8 mouse cellular contexts compared by ENCODE assay signal in genomic region chr5:124019348-124020216, GRCm38 (mm10). TPM values are rescaled to one million over a fixed set of nuclear protein-coding genes. Genes with fewer than 3 reads are reported as not detected.
A peak's percentile ranks its signal among the peaks of the same experiment; 100 is the strongest.
DNase-seq lines count a peak whose midpoint lies in the region; ATAC-seq lines count a peak whose summit lies in the region.

No protein-coding gene starts in this region.

- H3K4me1 ChIP-seq in lung, embryonic 16.5 days (replicated peaks; ENCODE audit: control insufficient read depth, insufficient read depth, low read length): peaks cover 54% of the 10 kb centered on the region

- no peaks in the 10 kb centered on the region for H3K36me3 ChIP-seq in lung, embryonic 16.5 days (ENCODE audit: control insufficient read depth, insufficient read depth, low read length)

- no peak overlapping the region for H3K9ac ChIP-seq in lung, embryonic 16.5 days (ENCODE audit: low read length)

- DNase-seq in 416B (ENCODE audit: low read depth) (peak; percentile 99), MEL-GATA-1-ER (ENCODE audit: extremely low read depth, low read depth) (peak; percentile 97)
- peak; percentile 71 to 75 for DNase-seq in heart, postnatal 14 days
- peak; percentile 94 for DNase-seq in layer of hippocampus, adult 9-11 months
- peak; percentile 84 to 93 for DNase-seq in right cerebral cortex, postnatal 36 days (ENCODE audit: low spot score in 2 of 2)
- DNase-seq in gastrocnemius, postnatal 36 days: no peak

- no peaks in the 10 kb centered on the region for H3K9me3 ChIP-seq in lung, embryonic 16.5 days (ENCODE audit: control insufficient read depth, low read length)

- H3K4me2 ChIP-seq in lung, embryonic 16.5 days (ENCODE audit: low read depth, low read length): peak overlapping the region; percentile 23; the same call in 1 of the 2 replicates

- 29% methylated on average over 12 of the region's 12 CpGs for WGBS in lung, embryonic 16.5 days

- H3K27me3 ChIP-seq in lung, embryonic 16.5 days (ENCODE audit: control insufficient read depth, insufficient read depth, low read depth, low read length): no peaks in the 10 kb centered on the region

- ATAC-seq in erythroblast, adult 5-6 weeks (replicated peaks; ENCODE audit: low FRiP score, poor library complexity, severe bottlenecking): peak; percentile 76
- ATAC-seq in lung, embryonic 16.5 days (ENCODE audit: low read depth): peak; percentile 82

- no peak overlapping the region for H3K4me3 ChIP-seq in lung, embryonic 16.5 days (ENCODE audit: low read length)

- intact Hi-C loops in heart, postnatal 14 days (cut with DNase I): no loop called here
- intact Hi-C loops in gastrocnemius, postnatal 36 days (cut with DNase I): no loop called here

- H3K27ac ChIP-seq in lung, embryonic 16.5 days (ENCODE audit: low read length): peak overlapping the region; percentile 85

RNA-seq across cellular contexts. Expression of gene Vps37b, which starts 12.5 kb away (rescaled TPM):
- total RNA-seq in erythroblast, adult 5-6 weeks (2015; ENCODE audit: low replicate concordance): 14.4 and 27.9 TPM in 2 replicates
- total RNA-seq in erythroblast, adult 5-6 weeks (2017; ENCODE audit: low replicate concordance): 6.8 and 7.9 TPM in 2 replicates
- 10 to 100 TPM; 22.2 to 22.7 TPM for total RNA-seq in heart, postnatal 14 days (2021)
- 39.2 and 41.6 TPM in 2 replicates for polyA plus RNA-seq in lung, embryonic 16.5 days (2015; fragmentation: Nextera tagmentation; extraction: Ambion mirVana)
- 1 to 10 TPM; 4.7 to 4.8 TPM for total RNA-seq in gastrocnemius, postnatal 36 days (2021)

RNA-seq across cellular contexts. Expression of gene Hip1r, which starts 46.2 kb away (rescaled TPM):
- 1.9 and 5.2 TPM in 2 replicates for total RNA-seq in erythroblast, adult 5-6 weeks (2015; ENCODE audit: low replicate concordance)
- 4.9 and 10.3 TPM in 2 replicates for total RNA-seq in erythroblast, adult 5-6 weeks (2017; ENCODE audit: low replicate concordance)
- 10 to 100 TPM; 23.2 to 25.0 TPM for total RNA-seq in heart, postnatal 14 days (2021)
- 13.8 and 14.5 TPM in 2 replicates for polyA plus RNA-seq in lung, embryonic 16.5 days (2015; fragmentation: Nextera tagmentation; extraction: Ambion mirVana)
- 1 to 10 TPM; 7.2 to 8.1 TPM for total RNA-seq in gastrocnemius, postnatal 36 days (2021)

Comparison
In these comparisons a context has a peak if more than half of its experiments do, and no peak if none do; other contexts are left out.
1. DNase-seq: peak in 416B (single experiment), MEL-GATA-1-ER (single experiment), heart, postnatal 14 days (2 of 2), layer of hippocampus, adult 9-11 months (single experiment) and right cerebral cortex, postnatal 36 days (2 of 2); none in gastrocnemius, postnatal 36 days (0 of 2).